Mouse (Mus musculus) right cerebral cortex, adult 2 months (tissue): ENCODE data around the gene Pou2f1.
A peak's percentile ranks its signal among the peaks of the same experiment; 100 is the strongest.
"Not testable (repeated sequence)": the region's sequence is repeated elsewhere in the genome, so short reads cannot be mapped to it uniquely, and the experiment has no call there.

Source experiments
- DNase-seq, 2 experiments: peaks; one replicate each; pipeline ENCODE4 v3.0.0; 2021 to 2022; ENCODE audit warnings: low spot score in 2 of 2

Gene Pou2f1

DNA sequence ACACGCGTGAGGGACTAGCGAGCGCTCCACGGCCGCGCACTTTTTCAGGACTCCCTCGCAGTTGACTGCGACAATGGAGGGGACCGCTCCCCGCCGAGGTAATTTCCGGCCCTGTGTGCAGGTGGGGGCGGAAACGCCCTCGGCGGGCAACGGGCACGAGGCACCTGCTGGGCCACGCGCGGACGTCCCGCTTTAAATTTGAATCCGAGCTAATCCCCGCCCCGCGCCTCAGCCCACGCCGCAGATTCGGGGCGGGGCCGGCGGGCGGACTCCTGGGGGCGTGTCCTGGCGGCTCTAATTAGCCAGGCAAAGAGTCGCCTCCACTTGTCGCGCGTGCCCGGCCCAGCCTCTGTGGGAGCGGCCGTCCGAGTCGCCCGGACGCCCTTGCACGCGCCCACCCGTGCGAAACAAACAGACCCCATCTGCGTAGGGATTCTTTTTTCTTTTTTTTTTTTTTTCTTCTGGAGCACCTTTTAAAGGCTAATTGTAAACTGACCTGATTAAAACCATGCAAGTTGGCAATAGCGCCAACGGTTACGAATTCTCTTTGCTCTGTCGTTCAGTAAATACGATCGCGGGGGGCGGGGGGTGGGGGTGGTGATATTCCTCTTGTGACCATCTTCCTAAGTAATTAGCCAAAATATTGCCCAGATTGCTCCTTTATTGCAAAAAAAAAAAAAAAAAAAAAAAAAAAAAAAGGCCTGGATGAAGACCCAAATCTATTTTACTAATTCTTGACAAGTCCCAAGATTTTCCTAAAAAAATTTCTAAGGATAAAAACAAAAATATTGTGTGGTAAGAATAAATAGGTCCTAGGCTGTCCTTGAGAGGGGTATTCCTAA lies 924 bp upstream of the Pou2f1 start:
- DNase-seq = peak; percentile 91 to 93

GRCm38 (mm10) chr1:166001904-166002489 lies 481 bp downstream of the Pou2f1 start:
- no peak for DNase-seq

DNA sequence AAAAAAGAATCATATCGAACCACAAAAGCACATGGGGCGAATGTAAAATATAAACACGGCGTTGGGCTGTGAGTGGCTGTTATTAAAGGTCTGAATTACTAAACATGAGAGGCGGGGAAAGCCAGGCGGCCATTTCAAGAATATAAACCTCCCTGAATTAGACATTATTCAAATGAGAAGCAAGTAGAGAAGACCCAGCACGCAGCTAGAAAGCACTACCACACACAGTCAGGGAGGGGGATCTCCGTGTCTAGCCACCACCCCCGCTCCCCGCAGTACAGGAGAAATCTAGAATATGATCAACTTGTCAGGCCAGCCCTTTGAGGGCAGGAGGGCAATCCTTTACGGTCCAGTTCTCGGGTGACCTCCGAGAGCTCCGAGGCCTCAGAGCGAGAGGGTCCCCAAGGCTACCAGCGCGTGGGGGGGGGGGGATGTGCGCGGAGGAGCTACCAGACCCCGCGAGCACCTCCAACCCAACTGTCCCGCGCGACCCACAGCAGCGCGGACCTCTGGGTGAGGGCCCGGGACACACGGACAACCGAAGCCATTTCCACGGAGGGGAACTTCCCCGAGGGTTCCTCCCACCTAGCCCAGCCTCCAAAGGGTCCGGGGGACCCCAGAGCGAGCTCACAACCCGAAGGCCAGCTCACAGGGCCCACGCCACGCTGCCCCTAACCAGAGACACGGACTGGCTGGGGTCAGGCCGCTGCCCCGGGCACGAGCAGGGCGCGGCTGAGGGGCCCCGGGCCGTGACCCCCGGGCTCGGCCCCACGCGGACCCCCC lies 1.2 kb downstream of the Pou2f1 start:
- DNase-seq = peak; percentile 50 to 74

- DNase-seq = peak in 1 of 2 experiments; percentile 32
Measured at GRCm38 (mm10) chr1:166000601-166001120, 1.8 kb downstream of the Pou2f1 start.

DNA sequence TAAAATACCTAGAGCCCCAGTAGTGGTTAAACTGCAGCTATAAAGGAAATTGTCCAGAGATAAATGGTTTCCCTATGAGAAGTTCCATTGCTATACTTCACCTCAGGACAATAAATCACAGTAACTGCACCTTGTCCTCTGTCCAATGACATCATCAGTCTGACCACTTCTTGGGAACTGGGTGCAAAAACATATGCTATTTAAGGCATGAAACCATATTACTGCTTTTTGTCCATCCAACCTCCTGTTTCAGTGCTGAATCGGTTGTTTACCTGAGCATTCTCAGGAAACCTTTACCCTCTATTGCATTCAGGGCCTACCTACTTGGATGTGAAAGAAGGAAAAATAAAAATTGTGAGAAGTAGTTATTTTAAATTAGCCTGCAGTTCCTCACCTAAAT lies 2.8 kb downstream of the Pou2f1 start:
- DNase-seq = no peak

- no peak for DNase-seq
Measured at GRCm38 (mm10) chr1:165995661-165996055, 6.8 kb downstream of the Pou2f1 start.

- DNase-seq = not testable (repeated sequence)
Measured at GRCm38 (mm10) chr1:165995011-165995660, 7.3 kb downstream of the Pou2f1 start.

- DNase-seq = no peak
Measured at GRCm38 (mm10) chr1:165994279-165994678, 8.2 kb downstream of the Pou2f1 start.

DNA sequence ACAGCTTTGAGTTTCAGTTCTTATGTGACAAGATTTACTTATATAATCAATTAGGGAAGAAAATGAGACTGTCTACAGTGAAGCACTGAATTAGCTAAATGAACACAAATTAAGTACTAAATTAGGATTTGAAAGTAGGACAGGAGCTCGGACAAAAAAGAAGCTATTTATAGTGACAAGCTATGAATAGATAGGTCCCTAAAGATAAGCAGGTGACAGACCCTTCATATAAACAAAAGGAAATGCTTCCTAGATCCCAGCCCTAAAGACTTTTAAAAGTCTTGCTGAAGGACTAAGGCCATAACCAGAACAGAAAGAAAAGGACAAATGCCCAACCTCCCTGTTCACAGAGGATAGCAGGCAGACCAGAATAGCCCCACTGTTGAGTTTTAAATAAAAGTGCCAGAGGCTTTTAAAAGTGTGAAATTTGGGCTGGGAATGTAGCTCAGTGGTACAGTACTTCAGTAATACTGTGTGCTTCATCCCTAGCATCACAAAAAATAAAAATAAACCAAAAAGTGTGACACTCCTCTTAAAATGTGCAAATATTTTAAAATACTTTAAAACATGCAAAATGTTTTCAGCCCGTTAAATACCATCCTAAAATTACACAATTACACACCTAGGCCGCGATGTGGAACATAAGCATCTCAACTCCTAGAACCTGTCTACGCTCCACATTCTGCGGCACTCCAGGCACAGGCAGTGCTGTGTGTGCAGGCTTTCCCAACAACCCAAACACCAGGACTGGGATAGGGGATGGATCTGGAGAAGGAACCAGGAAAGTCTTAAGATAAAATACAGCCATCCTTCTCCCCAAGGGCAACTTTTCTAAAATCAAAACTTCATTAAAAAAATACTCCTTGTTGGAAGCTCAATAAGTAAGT lies 9.0 kb downstream of the Pou2f1 start:
- no peak for DNase-seq

DNA sequence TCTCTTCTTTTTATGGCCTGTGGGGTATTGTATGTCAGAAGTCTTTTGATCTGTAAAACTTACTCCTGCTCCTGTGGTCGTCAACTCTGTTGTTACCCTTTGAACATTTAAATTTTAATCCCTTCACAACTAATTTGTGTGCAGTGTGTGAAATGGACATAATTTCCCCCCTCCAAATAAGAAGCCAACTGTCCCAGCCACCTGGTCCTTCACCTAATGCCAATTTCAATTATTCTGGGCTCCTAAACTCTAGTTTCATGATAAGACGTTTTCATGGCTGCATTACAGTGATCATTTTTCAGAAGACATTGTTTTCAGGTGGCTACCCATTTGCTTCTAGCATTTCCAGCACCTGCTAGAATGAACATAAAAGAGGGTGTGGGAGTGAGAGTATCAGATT lies 13.9 kb downstream of the Pou2f1 start:
- no peak for DNase-seq

- no peak for DNase-seq
Measured at GRCm38 (mm10) chr1:165988072-165988471, 14.4 kb downstream of the Pou2f1 start.

DNA sequence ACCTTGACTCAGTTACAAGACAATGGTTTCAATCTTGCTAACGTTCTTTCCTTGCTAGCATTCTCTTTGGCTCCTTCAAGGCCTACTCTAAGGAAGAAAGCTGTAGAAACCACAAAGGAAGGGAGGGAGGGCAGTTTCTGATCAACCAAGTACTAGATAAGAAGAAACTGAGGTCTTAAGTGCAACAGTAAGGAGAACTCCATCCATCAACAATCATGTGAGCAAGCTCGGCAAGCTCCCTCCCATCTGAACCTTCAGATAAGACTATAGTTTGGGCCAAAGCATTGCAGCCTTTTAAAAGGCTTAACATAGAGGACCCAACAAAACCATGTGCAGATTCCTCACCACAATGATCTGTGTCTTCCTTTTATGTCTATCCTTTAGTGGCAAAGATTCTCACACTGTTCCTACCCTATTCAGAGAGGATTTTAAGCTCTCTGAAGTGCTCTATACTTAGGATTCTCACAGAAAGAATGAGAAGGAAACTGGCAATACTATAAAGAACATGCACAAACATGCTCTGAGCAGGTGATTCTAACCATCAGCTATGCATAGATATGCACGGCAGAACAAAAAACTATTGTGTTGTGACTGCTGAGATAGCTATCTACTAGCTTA lies 16.6 kb downstream of the Pou2f1 start:
- no peak for DNase-seq

DNA sequence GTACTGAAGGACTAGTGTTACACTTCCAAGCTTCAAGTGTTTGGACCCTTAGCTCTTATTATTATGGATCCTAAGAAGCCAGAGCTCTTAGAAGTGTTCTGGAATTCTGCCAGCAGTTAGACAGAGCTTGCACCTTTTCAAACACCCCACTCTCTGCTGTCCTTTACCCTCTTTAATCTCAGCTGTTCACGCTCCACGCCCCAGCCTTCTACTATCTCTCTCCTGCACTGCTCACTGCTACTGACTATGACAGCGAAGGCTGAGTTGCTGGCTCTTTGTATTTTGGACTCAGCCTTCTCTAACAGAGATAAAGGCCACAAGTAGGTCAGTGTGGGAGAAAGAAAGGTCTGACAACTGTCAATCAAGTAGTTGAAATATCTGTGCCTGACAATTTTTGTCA lies 17.3 kb downstream of the Pou2f1 start:
- no peak for DNase-seq

DNA sequence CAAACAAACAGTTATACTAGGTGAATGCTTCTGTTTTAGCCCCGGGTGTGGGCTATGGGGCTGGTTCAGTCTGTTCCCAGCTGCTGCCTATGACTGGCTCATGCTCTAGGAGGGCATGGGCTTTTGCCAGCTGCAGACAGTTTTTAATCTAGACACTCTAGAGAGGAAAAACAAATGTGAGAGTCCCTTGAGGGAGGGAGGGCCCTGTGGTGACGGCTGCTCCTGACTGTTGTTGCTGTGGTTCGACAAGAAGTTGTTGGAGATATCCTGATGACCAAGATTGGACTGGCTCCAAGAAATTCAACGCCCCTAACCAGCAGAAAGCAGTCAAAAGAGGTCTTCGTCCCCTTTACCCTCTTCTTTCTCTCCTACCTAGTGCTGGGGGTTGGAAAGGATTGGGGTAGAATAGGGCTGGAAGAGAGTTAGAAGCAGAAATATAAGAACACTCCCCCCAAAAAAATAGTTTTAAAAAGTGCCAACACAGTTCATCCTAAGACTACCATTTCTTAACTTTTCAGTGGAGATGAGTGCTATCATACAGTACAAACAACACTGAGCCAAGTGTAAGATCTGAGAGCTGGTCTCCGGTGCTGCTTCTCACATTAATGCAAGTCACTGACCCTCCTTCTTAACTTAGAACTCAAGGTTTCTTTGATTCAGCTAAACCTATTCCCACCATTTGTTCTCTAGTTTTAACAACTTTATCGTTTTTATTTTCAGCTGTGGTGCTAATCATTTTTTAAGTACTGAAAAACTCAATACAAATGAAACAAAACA lies 25.6 kb downstream of the Pou2f1 start:
- DNase-seq = no peak

DNA sequence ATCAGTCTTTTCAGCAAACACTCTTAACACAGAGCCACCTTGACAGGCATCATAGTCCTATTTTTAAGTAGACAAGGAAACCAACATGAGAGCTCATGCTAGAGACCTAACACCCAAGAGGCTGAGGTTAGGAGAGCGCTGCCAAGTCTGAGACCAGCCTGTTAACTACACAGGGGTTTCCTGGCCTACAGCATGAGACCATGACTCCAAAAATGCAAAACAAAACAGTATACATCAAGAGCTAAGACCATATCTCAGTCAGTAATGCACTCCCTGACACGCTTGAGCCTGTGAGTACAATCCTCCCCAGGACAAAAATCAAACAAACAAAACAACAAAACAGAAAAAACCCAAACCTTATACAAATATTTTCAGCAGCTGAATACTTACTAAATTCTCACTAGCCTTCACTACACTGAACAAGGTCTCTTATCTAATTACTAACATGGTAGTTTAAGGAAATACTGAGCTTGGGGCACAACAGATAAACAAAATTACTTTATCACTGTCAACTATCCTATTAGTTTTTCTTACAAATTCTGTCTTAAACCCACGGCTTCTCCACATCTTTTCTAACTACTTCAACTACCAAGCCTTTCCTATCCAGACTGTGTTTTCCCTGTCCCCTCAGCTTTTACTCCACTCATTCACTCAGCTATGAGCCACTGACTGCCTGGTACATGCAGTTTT lies 33.3 kb downstream of the Pou2f1 start:
- DNase-seq = no peak

GRCm38 (mm10) chr1:165967027-165967654 lies 35.3 kb downstream of the Pou2f1 start:
- DNase-seq = peak; percentile 72 to 73

DNA sequence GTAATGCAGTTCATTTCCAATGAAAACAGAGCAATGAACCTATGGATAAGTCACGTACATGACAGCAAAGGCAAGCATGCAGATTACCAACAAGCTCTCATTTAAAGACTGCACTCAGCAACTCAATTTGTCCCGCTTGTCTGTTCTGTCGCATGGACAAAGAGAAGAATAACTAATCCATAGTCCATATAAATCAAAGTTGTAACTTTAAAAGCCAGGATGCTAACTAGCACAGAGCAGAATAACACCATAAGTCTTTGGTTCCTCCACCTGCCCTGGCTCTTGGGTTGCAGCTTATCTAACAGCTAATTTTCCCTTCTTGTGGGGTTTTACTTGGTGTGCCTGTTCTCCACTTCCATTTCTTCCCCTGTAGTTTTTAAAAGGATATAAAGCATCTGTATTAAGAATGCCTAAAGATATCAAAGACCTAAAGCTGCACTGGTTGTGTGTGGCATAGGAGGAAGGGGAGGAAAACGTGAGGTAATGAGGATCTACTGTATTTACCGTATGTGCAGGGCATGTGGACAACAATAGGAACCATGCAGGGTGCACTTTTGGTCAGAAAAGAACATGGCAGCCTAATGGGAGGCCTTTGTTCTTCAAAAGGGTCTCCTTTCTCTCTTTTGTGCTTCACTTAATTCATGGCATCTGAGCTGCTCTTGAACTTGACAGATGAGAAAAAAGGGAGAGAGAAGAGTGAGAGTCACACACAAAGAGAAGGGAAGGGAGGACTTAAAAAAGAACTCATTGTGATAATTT lies 36.1 kb downstream of the Pou2f1 start:
- no peak for DNase-seq
